Mouse (Mus musculus) central nervous system, embryonic 11.5 days (tissue): ENCODE measurements around the gene Plxnd1. TPM values are rescaled to one million over a fixed set of nuclear protein-coding genes. Genes with fewer than 3 reads are reported as not detected.

Experiments used
- polyA plus RNA-seq: library from polyadenylated mRNA; depleted of rRNA; stranded (reverse); fragments of >200 nt; gene quantifications from 2 replicates; pipeline ENCODE4 v1.2.3, GENCODE M21; 2012; rRNA removed

Plxnd1 gene
- 19.0 and 46.7 TPM in 2 replicates for polyA plus RNA-seq

GRCm38 (mm10) chr6:115994877-115995520 is at the start of gene Plxnd1:
Plxnd1 (minus strand) TSS chr6:115995005.

DNA sequence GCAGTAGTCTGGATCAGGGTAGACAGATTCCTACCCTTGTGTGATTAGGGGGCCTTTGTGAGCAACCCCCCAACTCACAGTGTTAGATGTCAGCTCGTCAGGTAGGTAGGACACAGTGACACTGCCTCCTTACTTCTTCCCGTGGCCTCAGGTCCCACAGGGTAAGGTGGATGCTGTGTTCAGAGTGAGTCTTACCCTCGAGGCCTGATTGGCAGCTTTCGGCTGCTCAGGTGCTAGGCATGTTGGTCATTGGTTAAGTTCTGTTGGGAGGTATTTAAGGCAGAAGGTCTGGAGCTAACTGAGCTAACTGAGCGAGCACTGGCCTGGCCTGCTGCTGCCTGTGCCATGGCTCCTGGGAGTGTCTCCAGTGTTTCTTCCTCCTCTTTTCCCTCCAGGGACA is 50.2 kb downstream of the Plxnd1 start, which contains the start of gene H1foo:
TSS of gene H1foo (plus strand) at position 301 of the 400 bp plus-strand sequence.

DNA sequence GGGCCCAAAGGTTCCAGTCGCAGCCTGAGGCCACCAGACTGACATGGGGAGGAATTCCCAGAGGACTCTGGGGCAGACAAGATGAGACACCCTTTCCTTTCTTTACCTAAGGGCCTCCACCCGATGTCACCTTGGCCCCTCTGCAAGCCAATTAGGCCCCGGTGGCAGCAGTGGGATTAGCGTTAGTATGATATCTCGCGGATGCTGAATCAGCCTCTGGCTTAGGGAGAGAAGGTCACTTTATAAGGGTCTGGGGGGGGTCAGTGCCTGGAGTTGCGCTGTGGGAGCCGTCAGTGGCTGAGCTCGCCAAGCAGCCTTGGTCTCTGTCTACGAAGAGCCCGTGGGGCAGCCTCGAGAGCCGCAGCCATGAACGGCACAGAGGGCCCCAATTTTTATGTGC is 63.2 kb downstream of the Plxnd1 start, which contains the start of gene Rho:
TSS of gene Rho (plus strand) at position 110 of the 400 bp plus-strand sequence.

Other genes with a start within 250 kb of the Plxnd1 start
- 2.3 and 2.9 TPM in 2 replicates for gene Tmem40, start 232.6 kb downstream of the Plxnd1 start, polyA plus RNA-seq
- 41.4 and 51.1 TPM in 2 replicates for gene Cand2, start 220.5 kb downstream of the Plxnd1 start, polyA plus RNA-seq
- 1,142 and 2,805 TPM in 2 replicates for gene Rpl32, start 186.3 kb downstream of the Plxnd1 start, polyA plus RNA-seq
- gene Efcab12, start 156.6 kb downstream of the Plxnd1 start, polyA plus RNA-seq: 2.0 and 2.4 TPM in 2 replicates
- gene Mbd4, start 141.6 kb downstream of the Plxnd1 start, polyA plus RNA-seq: 22.2 and 22.8 TPM in 2 replicates
- gene Ift122, start 141.5 kb downstream of the Plxnd1 start, polyA plus RNA-seq: 17.6 and 20.0 TPM in 2 replicates
- gene Rho, start 63.3 kb downstream of the Plxnd1 start, polyA plus RNA-seq: 0.41 and 1.0 TPM in 2 replicates
- 0.07 TPM in 1 of 2 replicates, not detected in the other for gene H1foo, start 50.1 kb downstream of the Plxnd1 start, polyA plus RNA-seq
- gene Tmcc1, start 198.5 kb upstream of the Plxnd1 start, polyA plus RNA-seq: 27.2 and 30.6 TPM in 2 replicates
- gene Washc2, start 213.0 kb upstream of the Plxnd1 start, polyA plus RNA-seq: 93.9 and 97.1 TPM in 2 replicates